Mouse (Mus musculus) G1E-ER4 (cell line): ENCODE measurements around the gene Mcu. TPM values are rescaled to one million over a fixed set of nuclear protein-coding genes. Genes with fewer than 3 reads are reported as not detected.
A peak's percentile ranks its signal among the peaks of the same experiment; 100 is the strongest.

Experiments
- GATA1 ChIP-seq: IDR thresholded peaks from one replicate; pipeline ENCODE4 v1.8.0; 2012; ENCODE audit warnings: low read length, inconsistent platforms
- polyA plus RNA-seq: library from polyadenylated mRNA; stranded (reverse); fragments of >175 nt; gene quantifications from 2 replicates; pipeline ENCODE4 v1.2.3, GENCODE M21; 2012

Mcu gene
- polyA plus RNA-seq, 1 experiment, result 3.7 TPM

- no peak for TF ChIP-seq GATA1
Observed at GRCm38 (mm10) chr10:59586821-59587220, 29.7 kb downstream of the Mcu start.

GRCm38 (mm10) chr10:59585621-59586020 is 30.9 kb downstream of the Mcu start:
- TF ChIP-seq GATA1, result no peak

GRCm38 (mm10) chr10:59581826-59582543 is 34.5 kb downstream of the Mcu start:
- TF ChIP-seq GATA1, result no peak

GRCm38 (mm10) chr10:59580593-59581149 is 35.8 kb downstream of the Mcu start:
- TF ChIP-seq GATA1, result no peak

- no peak for TF ChIP-seq GATA1
Observed at GRCm38 (mm10) chr10:59579645-59580044, 36.8 kb downstream of the Mcu start.

GRCm38 (mm10) chr10:59577871-59578801 is 38.4 kb downstream of the Mcu start:
- TF ChIP-seq GATA1, result peak; percentile 10

- no peak for TF ChIP-seq GATA1
Observed at GRCm38 (mm10) chr10:59576305-59576704, 40.2 kb downstream of the Mcu start.

GRCm38 (mm10) chr10:59571964-59572363 is 44.5 kb downstream of the Mcu start:
- no peak for TF ChIP-seq GATA1

GRCm38 (mm10) chr10:59571273-59571672 is 45.2 kb downstream of the Mcu start:
- TF ChIP-seq GATA1, result peak; percentile 43

GRCm38 (mm10) chr10:59570780-59571179 is 45.7 kb downstream of the Mcu start:
- no peak for TF ChIP-seq GATA1

- no peak for TF ChIP-seq GATA1
Observed at GRCm38 (mm10) chr10:59570360-59570759, 46.1 kb downstream of the Mcu start.

- no peak for TF ChIP-seq GATA1
Observed at GRCm38 (mm10) chr10:59569481-59569869, 47.0 kb downstream of the Mcu start.

GRCm38 (mm10) chr10:59568665-59569480 is 47.6 kb downstream of the Mcu start:
- TF ChIP-seq GATA1, result no peak

- TF ChIP-seq GATA1, result no peak
Observed at GRCm38 (mm10) chr10:59566968-59567367, 49.5 kb downstream of the Mcu start.

- TF ChIP-seq GATA1, result no peak
Observed at GRCm38 (mm10) chr10:59565995-59566410, 50.5 kb downstream of the Mcu start.

- no peak for TF ChIP-seq GATA1
Observed at GRCm38 (mm10) chr10:59564551-59564950, 51.9 kb downstream of the Mcu start.
